ENCODE assay signal across 16 mouse cellular contexts in genomic region chr2:131464147-131464546, GRCm38 (mm10).
"Had no signal": no experiment of that assay in that cellular context is flagged by ENCODE, and none has a peak within 500 bp of the region (broad histone marks: within the 10 kb centered on the region; RNA-seq: fewer than 3 reads in every experiment).

No protein-coding gene starts in this region.

- H3K27me3 ChIP-seq: neural tube, embryonic 13.5 days; neural tube, embryonic 15.5 days; stomach, embryonic 15.5 days had no signal

- H3K9ac ChIP-seq: neural tube, embryonic 13.5 days; neural tube, embryonic 15.5 days; stomach, embryonic 15.5 days had no signal

- H3K4me1 ChIP-seq: neural tube, embryonic 13.5 days; neural tube, embryonic 15.5 days; stomach, embryonic 15.5 days had no signal

- H3K4me2 ChIP-seq: neural tube, embryonic 13.5 days; neural tube, embryonic 15.5 days; stomach, embryonic 15.5 days had no signal

- H3K9me3 ChIP-seq: neural tube, embryonic 13.5 days; neural tube, embryonic 15.5 days; stomach, embryonic 15.5 days had no signal

- H3K4me3 ChIP-seq: neural tube, embryonic 13.5 days; neural tube, embryonic 15.5 days; stomach, embryonic 15.5 days had no signal

- DNase-seq: retina, postnatal 1 day; right cerebral cortex, adult 18-20 months; right cerebral cortex, postnatal 14 days; right cerebral cortex, postnatal 25 days; right cerebral cortex, postnatal 4 days; spleen, adult 18-20 months; thymus, adult 18-20 months; thymus, adult 2 months; thymus, postnatal 14 days; thymus, postnatal 25 days; thymus, postnatal 36 days; thymus, postnatal 4 days had no signal

- H3K36me3 ChIP-seq: neural tube, embryonic 13.5 days; neural tube, embryonic 15.5 days; stomach, embryonic 15.5 days had no signal

- H3K27ac ChIP-seq: neural tube, embryonic 13.5 days; neural tube, embryonic 15.5 days; stomach, embryonic 15.5 days; stomach, postnatal 0 days had no signal
